Mouse (Mus musculus): ENCODE measurements at regions not wholly inside any gene's neighbourhood (a gene's known extent, or its start where the extent isn't known, plus 50 kb on each side); places are given as distances from the start of the nearest gene placed in this dataset.
"Not testable (repeated sequence)": the region's sequence is repeated elsewhere in the genome, so short reads cannot be mapped to it uniquely, and the experiment has no call there.

GRCm38 (mm10) chr7:60293556-60293955, 153.5 kb upstream of the Snrpn start:
- DNase-seq (ENCODE audit: low read depth): no peak

GRCm38 (mm10) chr7:60244187-60244866, 104.3 kb upstream of the Snrpn start:
- peak; percentile 3 for DNase-seq (ENCODE audit: low read depth)

- DNase-seq (ENCODE audit: low read depth): peak; percentile 4
Measured at GRCm38 (mm10) chr7:60243746-60244145, 103.7 kb upstream of the Snrpn start.

GRCm38 (mm10) chr7:60238595-60239195, 98.7 kb upstream of the Snrpn start:
- DNase-seq (ENCODE audit: low read depth): not testable (repeated sequence)

- DNase-seq (ENCODE audit: low read depth): not testable (repeated sequence)
Measured at GRCm38 (mm10) chr7:60216358-60217273, 76.6 kb upstream of the Snrpn start.

All from induced T-regulatory cell, adult 2 months (primary cell).